Mouse (Mus musculus): Measurements from ENCODE around the gene Cxcl2. TPM values are rescaled to one million over a fixed set of nuclear protein-coding genes. Genes with fewer than 3 reads are reported as not detected.

The Cxcl2 gene
- polyA plus RNA-seq (2012; rRNA removed) = 1.2 and 18.6 TPM in 2 replicates

DNA sequence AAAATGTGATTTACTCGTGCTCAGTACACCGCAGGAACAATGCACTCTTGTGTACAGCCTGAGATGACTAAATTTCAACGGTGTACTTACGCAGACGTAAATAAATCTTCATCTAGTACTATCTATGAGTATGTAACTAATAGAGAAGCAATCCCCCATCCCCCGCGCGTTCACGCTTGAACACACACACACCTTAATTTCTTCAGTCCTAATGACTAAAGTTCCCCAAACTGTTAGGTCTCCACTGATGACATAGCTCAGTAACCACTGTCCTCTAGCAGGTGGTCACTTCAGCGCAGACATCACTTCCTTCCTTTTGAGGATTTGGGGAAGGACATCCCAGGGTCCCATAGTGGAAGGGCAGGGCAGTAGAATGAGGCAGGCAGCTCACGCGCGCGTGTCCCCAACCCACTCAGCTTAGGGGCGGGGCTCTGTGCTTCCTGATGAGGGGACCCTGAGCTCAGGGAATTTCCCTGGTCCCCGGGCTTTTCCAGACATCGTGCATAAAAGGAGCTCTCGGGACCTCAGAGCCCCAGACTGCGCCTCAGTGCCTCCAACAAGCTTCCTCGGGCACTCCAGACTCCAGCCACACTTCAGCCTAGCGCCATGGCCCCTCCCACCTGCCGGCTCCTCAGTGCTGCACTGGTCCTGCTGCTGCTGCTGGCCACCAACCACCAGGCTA, at the start of gene Cxcl2:
TSS of gene Cxcl2 (plus strand) at position 533 of the 682 bp plus-strand sequence.
- H3K27me3 ChIP-seq (ENCODE audit: control insufficient read depth, insufficient read depth, low read length) = no peaks in the 10 kb centered on the region; the same call in none of the 2 replicates
- no peak within 1 kb of the TSS for H3K27ac ChIP-seq (ENCODE audit: insufficient read depth, low read depth, low read length)
- TF ChIP-seq CTCF (IDR thresholded peaks at IDR 0.05; ENCODE audit: extremely low read depth, insufficient read length, insufficient replicate concordance, low read depth, low read length) = no peak
- no peak for TF ChIP-seq POLR2A (IDR thresholded peaks at IDR 0.05; ENCODE audit: low read depth, low read length)
- 8% methylated on average over 22 of the region's 22 CpGs for WGBS
- H3K36me3 ChIP-seq (ENCODE audit: control insufficient read depth, insufficient read depth, low read length) = no peaks in the 10 kb centered on the region
- H3K4me3 ChIP-seq (ENCODE audit: low read depth, low read length) = peak within 1 kb of the TSS; percentile 57
- peaks cover 15% of the 10 kb centered on the region for H3K4me1 ChIP-seq (ENCODE audit: control insufficient read depth, insufficient read depth, insufficient read length, low read length)

DNA sequence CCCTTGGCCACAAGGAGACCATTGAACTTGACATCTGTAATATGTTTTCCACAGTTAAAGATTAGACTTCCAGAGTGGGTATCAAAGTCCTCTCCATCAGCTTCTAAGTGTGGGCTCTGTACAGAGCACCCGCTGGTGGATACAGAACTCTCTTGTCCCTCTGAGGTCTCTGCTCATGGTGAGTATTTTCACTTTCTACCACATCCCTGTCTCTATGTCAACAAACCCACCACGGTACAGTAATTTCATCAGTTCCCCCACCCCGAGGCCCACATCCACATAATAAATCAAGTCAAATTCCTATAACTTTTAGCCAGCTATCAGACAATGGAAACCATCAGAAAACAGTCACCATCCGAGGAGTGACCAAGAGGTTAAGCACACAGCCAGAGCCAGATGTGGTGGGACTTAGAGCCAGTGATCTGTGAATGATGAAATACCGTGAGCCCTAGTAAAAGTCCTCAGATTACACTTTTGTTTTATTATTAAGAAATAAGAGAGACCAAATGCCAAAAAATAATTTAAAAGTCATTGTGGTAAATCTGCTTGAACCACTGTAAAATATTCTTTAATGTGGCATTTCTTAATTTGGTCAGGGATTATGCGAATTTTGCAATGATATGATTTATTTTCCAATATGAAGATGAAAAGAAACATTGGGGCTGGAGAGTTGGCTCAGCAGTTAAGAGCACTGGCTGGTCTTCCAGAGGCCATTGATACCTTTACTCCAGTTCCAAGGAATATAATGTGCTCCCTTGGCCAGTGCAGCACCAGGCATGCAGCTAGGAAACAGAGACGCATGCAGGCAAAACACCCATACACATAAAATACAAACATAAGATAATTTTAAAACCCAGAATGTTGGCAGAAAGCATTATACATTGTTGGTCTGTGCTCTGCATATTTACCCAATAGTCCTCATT, 48.1 kb upstream of the Cxcl2 start:
- no peaks in the 10 kb centered on the region for H3K27me3 ChIP-seq (ENCODE audit: control insufficient read depth, insufficient read depth, low read length)
- 66% methylated on average over 7 of the region's 7 CpGs for WGBS
- H3K36me3 ChIP-seq (ENCODE audit: control insufficient read depth, insufficient read depth, low read length) = no peaks in the 10 kb centered on the region
- no peak overlapping the region for H3K4me3 ChIP-seq (ENCODE audit: low read depth, low read length)
- H3K27ac ChIP-seq (ENCODE audit: insufficient read depth, low read depth, low read length) = no peak overlapping the region
- TF ChIP-seq CTCF (IDR thresholded peaks at IDR 0.05; ENCODE audit: extremely low read depth, insufficient read length, insufficient replicate concordance, low read depth, low read length) (no peak), POLR2A (IDR thresholded peaks at IDR 0.05; ENCODE audit: low read depth, low read length) (no peak)
- H3K4me1 ChIP-seq (ENCODE audit: control insufficient read depth, insufficient read depth, insufficient read length, low read length) = no peaks in the 10 kb centered on the region

DNA sequence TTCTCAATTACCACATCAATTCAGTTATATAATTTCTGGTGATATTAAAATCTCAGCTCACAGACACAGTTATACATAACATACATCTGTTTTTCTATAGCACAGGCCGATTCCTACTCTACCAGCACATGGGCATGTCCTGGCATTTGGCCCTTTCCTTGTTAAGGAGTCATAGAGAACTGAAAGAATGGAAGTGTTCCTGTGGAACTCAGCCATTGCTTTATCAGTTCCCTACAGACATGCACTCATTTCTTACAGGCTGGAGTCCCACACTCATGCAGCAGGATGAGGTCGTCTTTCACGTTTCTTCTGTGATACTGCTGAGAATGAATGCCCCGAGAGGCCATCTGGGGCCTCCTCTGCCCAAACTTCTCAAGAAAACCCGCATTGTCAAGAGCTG, 46.2 kb upstream of the Cxcl2 start:
- 76% methylated on average over 5 of the region's 5 CpGs for WGBS
- TF ChIP-seq CTCF (IDR thresholded peaks at IDR 0.05; ENCODE audit: extremely low read depth, insufficient read length, insufficient replicate concordance, low read depth, low read length) = no peak
- TF ChIP-seq POLR2A (IDR thresholded peaks at IDR 0.05; ENCODE audit: low read depth, low read length) = no peak
- no peaks in the 10 kb centered on the region for H3K27me3 ChIP-seq (ENCODE audit: control insufficient read depth, insufficient read depth, low read length)
- no peaks in the 10 kb centered on the region for H3K4me1 ChIP-seq (ENCODE audit: control insufficient read depth, insufficient read depth, insufficient read length, low read length)
- H3K4me3 ChIP-seq (ENCODE audit: low read depth, low read length) = no peak overlapping the region
- no peaks in the 10 kb centered on the region for H3K36me3 ChIP-seq (ENCODE audit: control insufficient read depth, insufficient read depth, low read length)
- no peak overlapping the region for H3K27ac ChIP-seq (ENCODE audit: insufficient read depth, low read depth, low read length)

DNA sequence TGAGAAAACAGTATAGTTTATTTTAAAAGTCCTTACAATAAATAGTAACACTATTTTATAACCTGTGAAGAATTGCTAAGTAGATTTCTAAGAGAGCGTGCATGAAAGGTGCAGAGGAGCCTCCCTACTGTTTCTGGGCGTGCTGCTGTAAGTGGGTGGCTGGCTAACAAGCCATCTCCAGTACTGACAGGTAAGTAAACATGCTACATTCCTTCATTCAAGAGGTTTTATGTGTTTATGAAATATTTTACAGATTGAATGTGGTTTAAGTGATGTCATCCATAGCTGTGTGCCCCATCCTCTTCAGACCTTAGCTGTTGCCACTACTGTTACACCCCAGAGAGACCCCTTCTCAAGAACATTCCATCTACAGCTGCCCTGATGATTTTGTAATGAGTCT, 45.2 kb upstream of the Cxcl2 start:
- Histone ChIP-seq H3K27me3 (ENCODE audit: control insufficient read depth, insufficient read depth, low read length) (no peaks in the 10 kb centered on the region), H3K36me3 (ENCODE audit: control insufficient read depth, insufficient read depth, low read length) (no peaks in the 10 kb centered on the region), H3K4me3 (ENCODE audit: low read depth, low read length) (no peak overlapping the region), H3K4me1 (ENCODE audit: control insufficient read depth, insufficient read depth, insufficient read length, low read length) (no peaks in the 10 kb centered on the region), H3K27ac (ENCODE audit: insufficient read depth, low read depth, low read length) (no peak overlapping the region)
- WGBS = 94% methylated on average over 2 of the region's 2 CpGs
- TF ChIP-seq CTCF (IDR thresholded peaks at IDR 0.05; ENCODE audit: extremely low read depth, insufficient read length, insufficient replicate concordance, low read depth, low read length) (no peak), POLR2A (IDR thresholded peaks at IDR 0.05; ENCODE audit: low read depth, low read length) (no peak)

DNA sequence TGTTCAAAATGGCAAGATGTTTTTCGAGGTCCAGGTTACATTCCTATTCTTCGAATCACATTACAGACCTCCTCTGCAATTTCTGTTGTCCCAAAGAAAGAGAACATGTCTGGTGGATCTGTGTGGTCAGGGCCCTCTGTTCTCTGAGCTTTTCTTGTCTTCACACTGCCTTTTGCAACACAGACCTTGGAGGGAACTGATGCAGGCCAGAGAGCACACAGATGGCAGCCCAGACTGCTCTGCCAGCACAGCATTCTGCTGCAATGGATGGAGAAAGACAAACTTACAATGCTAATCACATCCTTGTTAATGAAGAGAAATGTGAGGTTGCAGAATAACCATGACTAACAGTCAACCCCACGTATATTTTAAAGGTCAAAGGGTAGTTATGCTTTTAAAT, 44.6 kb upstream of the Cxcl2 start:
- Histone ChIP-seq H3K36me3 (ENCODE audit: control insufficient read depth, insufficient read depth, low read length) (no peaks in the 10 kb centered on the region), H3K4me1 (ENCODE audit: control insufficient read depth, insufficient read depth, insufficient read length, low read length) (no peaks in the 10 kb centered on the region), H3K27me3 (ENCODE audit: control insufficient read depth, insufficient read depth, low read length) (no peaks in the 10 kb centered on the region), H3K27ac (ENCODE audit: insufficient read depth, low read depth, low read length) (no peak overlapping the region), H3K4me3 (ENCODE audit: low read depth, low read length) (no peak overlapping the region)
- no peak for TF ChIP-seq POLR2A (IDR thresholded peaks at IDR 0.05; ENCODE audit: low read depth, low read length)
- TF ChIP-seq CTCF (IDR thresholded peaks at IDR 0.05; ENCODE audit: extremely low read depth, insufficient read length, insufficient replicate concordance, low read depth, low read length) = no peak
- 69% methylated on average over 3 of the region's 3 CpGs for WGBS

DNA sequence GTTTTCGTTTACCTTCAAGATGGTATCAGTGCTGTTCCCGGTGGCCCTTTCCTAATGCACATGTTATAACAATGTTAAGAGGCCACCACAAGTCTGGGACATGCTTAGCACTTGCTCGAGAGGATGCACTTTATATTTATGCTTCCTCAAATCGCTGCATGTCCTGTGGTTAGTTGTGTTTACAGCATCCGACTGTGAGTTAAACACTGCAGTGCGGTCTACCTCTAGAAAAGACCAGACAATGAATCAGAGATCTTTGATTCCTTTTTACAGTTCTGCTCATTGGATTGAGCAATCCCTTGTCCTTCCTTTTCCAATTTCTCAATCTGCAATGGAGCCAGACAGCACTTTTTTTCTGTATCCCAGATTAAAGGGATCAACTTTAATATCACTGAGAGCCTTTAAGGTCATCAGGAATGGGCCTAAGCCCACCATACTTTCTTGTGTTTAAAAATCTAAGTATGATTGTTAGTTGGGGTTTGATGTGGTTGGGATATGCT, 41.7 kb upstream of the Cxcl2 start:
- Histone ChIP-seq H3K36me3 (ENCODE audit: control insufficient read depth, insufficient read depth, low read length) (no peaks in the 10 kb centered on the region), H3K4me3 (ENCODE audit: low read depth, low read length) (no peak overlapping the region), H3K27ac (ENCODE audit: insufficient read depth, low read depth, low read length) (no peak overlapping the region), H3K27me3 (ENCODE audit: control insufficient read depth, insufficient read depth, low read length) (no peaks in the 10 kb centered on the region), H3K4me1 (ENCODE audit: control insufficient read depth, insufficient read depth, insufficient read length, low read length) (no peaks in the 10 kb centered on the region)
- TF ChIP-seq POLR2A (IDR thresholded peaks at IDR 0.05; ENCODE audit: low read depth, low read length) (no peak), CTCF (IDR thresholded peaks at IDR 0.05; ENCODE audit: extremely low read depth, insufficient read length, insufficient replicate concordance, low read depth, low read length) (no peak)
- 64% methylated on average over 6 of the region's 6 CpGs for WGBS

DNA sequence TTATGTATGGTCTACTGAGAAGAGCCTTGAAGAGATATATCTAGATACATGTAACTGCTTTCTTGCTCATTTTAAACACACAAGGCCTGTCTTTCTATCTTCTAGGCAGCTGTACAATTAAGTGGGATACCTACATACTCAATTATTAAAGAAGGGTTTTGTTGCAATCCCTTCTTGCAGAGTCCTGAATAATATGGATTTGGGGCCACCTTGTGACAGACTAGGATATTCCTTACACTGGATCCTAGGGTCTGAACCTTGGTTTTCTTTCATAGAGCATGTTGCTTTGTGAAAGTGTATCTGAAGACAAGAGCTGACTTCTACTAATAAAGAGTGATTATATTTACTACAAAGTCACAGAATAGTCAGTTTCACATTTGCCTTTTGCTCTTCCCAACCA, 36.9 kb upstream of the Cxcl2 start:
- Histone ChIP-seq H3K27me3 (ENCODE audit: control insufficient read depth, insufficient read depth, low read length) (no peaks in the 10 kb centered on the region), H3K27ac (ENCODE audit: insufficient read depth, low read depth, low read length) (no peak overlapping the region), H3K36me3 (ENCODE audit: control insufficient read depth, insufficient read depth, low read length) (no peaks in the 10 kb centered on the region), H3K4me3 (ENCODE audit: low read depth, low read length) (no peak overlapping the region), H3K4me1 (ENCODE audit: control insufficient read depth, insufficient read depth, insufficient read length, low read length) (no peaks in the 10 kb centered on the region)
- TF ChIP-seq CTCF (IDR thresholded peaks at IDR 0.05; ENCODE audit: extremely low read depth, insufficient read length, insufficient replicate concordance, low read depth, low read length) = no peak
- no peak for TF ChIP-seq POLR2A (IDR thresholded peaks at IDR 0.05; ENCODE audit: low read depth, low read length)

Data from small intestine, adult 2 months (tissue).